Mouse (Mus musculus) regulatory T cell (primary cell): Measurements from ENCODE around the gene Tspan9.

Experiments
- in situ Hi-C: fragments of 300-600 bp; cut with MboI, MseI; formaldehyde crosslinking; loops from one replicate; pipeline ENCODE4 v1.15.1; 2025; ENCODE audit warnings: high pct_unique_total_duplicates

Gene Tspan9

DNA sequence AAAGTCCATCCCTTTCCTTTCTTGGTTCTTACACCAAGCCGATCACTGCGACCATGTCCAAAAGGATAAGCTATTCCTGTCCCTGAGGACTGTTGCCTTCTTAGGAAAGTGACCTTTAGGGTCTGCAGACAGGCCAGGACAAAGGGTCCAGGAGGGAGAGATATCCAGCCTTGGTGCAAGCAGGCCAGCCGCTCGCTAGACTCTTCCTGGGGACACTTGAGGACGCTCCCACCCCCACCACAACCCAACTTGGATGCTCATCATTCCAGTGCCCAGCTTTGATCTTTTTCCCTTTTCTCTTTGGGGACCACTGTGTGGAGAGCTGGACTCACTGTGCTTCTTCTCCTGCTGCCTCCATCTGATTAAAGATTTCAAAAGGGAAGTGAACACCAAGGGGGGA is 214.7 kb downstream of the Tspan9 start:
- in situ Hi-C loops = no loop called here

DNA sequence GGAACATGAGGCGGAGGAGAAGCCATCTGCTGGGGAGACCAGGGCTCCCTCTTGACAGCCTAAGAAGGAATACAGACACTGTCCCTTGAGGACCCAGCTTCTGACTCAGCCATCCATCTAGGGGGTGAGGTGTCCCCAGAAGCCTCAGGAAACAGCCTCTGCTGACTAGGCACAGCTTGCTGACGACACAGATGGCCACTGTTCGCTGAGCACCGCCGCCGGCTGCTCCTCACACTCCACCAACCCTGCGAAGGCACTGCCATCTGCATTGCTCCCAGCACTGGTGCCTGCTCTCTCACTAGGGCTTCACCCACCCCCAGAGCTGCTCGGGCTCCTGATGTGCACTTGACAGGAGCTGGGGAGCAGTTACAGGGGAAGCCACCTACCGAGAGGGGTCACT is 217.5 kb downstream of the Tspan9 start:
- in situ Hi-C loops = no loop called here

DNA sequence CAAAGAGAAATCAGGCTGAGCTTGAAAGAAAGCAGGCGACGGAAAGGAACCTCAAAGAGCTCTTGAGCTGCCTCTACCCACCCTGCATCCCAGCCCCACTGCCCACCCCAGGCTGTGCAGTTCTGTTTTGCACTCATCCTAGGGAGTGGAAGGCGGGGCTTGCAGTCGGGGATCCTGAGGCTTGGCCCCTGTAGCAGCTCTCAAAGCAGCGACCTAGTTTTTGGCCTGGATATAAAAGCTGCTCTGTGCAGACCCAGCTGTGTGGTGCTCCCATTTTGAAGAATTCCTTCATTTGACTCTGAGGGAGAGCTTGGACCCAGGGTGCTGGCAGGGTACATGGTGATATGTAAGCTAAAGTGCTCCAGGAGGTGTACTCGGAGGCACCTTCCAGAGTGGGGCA is 218.6 kb downstream of the Tspan9 start:
- in situ Hi-C loops = no loop called here

DNA sequence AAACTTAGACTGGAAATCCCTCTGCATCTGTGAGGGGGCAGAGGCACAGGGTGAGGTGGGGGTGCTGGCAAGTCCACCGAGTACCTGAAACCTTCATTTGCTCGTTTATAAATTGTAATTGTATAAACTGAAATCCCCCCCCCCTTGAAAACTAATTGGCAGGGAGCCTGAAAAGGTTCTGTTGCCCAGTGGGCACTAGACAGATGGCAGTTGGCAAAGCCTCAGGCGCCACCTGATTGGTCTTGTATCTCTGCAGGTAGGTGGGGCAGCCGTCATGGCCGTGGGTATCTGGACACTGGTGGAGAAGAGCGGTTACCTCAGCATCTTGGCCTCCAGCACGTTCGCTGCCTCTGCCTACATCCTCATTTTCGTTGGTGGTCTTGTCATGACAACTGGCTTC is 220.1 kb downstream of the Tspan9 start:
- in situ Hi-C loops = no loop called here

DNA sequence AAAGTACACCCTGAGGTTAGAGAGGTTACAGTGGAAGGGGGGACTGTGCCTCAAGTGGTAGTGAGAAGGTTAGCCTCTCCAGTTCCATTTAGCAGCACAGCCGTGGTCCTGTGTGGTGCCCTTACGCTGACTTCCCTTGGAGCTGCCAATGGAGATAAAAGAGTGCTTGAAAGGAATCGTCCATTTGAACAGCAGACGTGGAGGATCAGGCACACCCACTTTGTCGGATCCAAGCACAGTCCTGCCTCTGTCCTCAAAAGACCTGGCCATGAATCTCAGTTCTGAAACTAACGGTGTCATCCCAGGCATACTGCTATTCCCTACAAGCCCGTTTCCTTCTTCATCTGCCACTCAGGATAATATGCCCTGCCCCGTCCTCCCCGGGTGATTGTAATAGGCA is 221.4 kb downstream of the Tspan9 start:
- in situ Hi-C loops = no loop called here

DNA sequence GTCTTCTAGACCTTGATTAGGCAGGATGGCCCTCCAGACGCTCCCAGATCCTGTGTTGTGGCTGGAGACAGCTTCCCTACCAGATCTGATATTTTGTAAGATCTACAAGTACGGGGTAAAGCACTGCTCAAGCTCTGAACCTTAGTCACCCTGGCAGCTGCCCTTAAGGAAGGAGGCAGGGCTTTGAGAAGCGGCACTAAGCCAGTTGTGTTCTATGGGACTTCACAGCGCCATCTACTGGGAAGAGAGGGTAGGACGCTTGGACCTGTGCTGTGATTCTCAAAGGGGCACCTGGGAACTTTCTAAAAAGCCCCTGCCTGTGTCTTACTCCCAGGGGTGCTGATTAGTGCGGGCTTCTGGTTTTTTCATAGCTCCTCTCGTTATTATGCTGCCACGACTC is 222.7 kb downstream of the Tspan9 start:
- in situ Hi-C loops = no loop called here

DNA sequence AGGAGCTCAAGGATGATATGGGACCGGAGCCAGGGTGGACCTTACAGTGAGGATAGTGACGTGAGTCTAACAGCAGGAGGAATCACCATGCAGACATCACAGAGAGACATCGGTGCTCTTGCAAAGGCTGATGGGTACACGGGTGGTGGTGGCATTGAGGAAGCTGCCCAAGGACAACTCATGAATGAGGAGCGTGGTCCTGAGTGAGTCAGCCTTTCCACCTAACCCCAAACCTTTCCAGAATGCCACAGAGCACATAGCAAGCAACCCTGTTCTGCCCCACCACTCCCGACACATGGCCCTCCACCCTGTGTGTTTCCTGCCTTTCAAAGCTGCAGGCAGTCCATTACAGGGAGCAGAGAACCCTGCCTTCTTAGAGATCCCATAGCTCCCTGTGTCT is 223.9 kb downstream of the Tspan9 start:
- in situ Hi-C loops = no loop called here

DNA sequence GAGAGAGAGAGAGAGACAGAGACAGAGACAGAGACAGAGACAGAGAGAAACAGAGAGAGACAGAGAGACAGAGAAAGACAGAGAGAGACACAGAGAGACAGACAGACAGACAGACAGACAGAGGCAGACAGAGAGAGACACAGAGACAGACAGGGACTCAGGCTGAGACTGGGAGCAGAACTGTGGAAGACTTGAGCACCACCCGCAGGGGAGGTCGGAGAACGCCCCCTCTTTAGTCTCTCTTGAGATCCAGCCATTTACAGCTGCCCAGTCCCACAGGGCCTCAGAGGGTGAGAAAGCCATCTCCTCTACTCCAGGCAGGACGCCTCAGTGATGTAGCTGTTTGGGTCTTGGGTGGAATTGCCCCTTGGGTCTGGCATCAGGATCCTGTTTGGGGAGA is 225.7 kb downstream of the Tspan9 start:
- in situ Hi-C loops = no loop called here

DNA sequence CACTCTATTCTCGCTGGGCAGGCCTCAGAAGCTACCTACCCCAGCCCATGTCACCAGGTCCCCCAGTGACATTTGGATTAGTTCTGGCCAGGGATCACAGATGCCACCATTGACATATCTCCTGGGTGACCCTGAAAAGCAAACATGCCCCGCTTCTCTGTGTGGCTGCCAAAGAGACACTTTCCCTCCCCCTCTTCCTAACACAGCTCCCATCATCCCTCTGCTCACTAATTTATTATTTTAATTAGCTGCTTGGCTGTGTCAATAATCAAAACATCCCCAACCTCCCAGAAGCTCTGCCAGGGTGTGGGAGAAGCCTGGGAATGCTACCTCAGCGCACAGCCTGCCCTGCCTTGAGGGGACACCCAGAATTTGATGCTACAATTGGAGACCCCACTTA is 226.4 kb downstream of the Tspan9 start:
- in situ Hi-C loops = no loop called here

DNA sequence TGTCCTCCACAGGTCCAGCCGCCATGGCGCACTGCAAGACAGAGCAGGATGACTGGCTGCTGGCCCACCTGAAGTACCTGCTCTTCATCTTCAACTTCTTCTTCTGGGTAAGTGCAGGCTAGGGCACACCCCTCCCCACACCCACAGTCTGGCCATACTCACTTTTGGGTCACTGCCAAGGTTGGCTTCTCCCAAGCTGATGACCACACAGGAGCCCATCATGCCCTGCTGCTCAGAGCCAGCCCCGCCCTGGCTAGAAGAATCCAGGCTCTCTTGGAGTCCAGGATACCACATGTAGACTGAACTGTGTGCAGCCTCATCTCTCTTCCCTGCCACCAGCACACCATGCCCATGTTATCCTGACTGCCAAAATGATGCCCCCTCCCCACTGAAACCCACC is 230.5 kb downstream of the Tspan9 start:
- in situ Hi-C loops = no loop called here

DNA sequence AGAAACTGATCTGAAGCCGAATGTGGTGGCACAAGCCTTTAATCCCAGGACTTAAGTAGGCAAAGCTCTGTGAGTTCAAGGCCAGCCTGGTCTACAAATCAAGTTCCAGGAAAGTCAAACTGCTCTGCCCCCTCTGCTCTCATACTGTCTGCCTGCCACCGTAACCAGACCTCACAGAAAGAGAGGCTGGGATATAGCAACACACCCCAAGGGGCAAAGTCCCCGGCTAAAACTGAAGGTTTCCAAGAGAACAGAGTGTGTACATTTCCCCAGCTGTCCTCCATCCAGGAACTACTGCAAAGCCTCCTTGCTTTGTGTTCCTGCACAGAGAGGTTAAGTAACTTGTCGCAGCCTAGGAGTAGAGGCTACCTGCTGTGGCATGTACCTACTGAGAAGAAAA is 231.7 kb downstream of the Tspan9 start:
- in situ Hi-C loops = no loop called here
